Mouse (Mus musculus): ENCODE results near the gene Atp6v0a1.

The Atp6v0a1 gene

DNA sequence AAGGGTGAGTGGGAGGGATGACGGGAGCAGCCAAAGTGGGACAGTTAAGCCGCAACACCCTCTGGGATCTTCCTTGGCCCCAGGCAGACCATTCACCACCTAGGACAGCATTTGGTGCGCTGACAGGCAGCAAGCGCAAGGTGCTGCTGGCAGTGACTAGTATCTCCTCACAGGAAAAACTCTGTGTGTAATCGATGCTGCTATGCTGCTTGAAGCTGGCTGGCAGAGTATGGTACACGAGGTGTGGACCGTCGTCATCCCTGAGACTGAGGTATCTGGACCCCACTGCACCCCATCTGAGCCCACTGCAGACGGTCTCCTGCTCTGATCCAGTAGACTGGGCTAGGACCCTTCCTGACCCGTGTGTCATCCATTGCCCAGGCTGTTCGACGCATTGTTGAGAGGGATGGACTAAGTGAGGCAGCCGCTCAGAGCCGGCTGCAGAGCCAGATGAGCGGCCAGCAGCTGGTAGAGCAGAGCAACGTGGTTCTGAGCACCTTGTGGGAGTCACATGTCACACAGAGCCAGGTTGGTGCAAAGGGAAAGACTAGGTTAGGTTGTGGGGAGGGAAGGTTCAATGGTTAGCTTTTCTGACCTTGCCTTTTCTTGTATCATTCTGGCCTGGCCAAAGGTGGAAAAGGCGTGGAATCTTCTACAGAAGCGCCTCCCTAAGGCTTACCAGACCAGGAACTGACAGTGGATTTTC lies 76.5 kb downstream of the Atp6v0a1 start:
- no peak for DNase-seq (ENCODE audit: low read depth)

- no peak for DNase-seq (ENCODE audit: low read depth)
Observed at GRCm38 (mm10) chr11:101086323-101086674, 77.0 kb downstream of the Atp6v0a1 start.

DNA sequence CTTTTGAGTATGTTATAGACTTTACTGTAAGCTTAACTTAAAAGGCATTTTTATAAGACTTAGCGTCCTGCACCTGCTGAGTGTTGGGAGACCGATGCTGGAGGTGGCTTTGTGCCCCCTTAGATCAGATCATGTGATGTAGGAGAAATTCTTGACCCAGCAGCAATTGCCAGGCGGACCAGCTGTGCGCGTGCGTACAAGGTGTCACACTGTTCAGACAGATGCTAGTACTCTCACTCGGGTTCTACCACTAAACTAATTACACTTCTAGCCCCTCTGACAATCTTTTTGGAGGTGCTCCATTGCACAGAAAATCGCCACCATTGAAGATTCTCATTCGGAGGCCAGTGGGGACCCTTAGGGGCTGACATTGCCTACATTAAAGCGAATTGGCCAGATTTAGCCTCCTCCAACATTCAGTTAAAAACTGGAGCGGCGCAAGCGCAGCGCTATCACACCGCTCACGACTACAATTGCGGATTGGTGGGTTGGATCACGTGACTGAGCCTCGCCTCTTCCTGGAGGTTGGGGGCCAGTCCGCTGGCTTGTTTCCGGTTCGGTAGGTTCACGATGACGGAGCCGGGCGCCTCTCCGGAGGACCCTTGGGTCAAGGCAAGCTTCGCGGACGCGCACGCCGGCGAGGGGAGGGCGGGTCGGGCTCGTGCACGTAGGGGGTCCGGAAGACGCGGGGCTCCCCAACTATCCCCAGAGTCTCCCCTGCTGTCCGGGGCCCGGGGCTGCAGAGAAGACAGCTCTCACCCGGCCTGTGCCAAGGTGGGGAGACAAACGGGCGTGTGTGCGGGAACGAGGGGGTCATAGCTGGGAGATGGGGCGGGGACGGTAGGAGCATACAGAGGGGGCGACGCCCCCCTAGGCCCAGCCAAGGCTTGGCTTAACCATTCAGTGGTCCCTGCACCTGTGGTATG lies 77.8 kb downstream of the Atp6v0a1 start, which contains the start of gene Mlx:
Gene Mlx (plus strand): TSS at position 522 of the 926 bp plus-strand sequence.
- DNase-seq (ENCODE audit: low read depth): peak; percentile 95

GRCm38 (mm10) chr11:101087682-101088055 lies 78.4 kb downstream of the Atp6v0a1 start:
- peak; percentile 6 for DNase-seq (ENCODE audit: low read depth)

DNA sequence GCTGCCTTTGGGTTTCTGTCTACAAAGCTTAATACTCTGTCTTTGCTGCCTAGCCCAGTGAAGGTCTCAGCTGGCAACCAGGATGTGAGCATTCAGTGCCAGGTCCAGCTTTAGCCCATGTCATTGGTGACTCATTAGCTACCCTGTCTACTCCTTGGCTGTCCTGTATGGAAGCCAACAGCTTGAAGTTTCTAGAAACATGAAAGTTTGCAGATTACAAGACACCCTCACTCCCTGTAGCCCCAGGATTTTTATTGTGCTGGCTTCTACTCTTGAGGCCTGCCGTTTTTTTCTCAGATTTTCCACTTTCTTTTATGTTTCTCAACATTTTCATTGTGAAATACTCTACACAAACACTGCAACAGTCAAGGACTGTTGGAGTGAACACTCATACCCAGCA lies 80.7 kb downstream of the Atp6v0a1 start:
- DNase-seq (ENCODE audit: low read depth): peak; percentile 19

- no peak for DNase-seq (ENCODE audit: low read depth)
Observed at GRCm38 (mm10) chr11:101094930-101095313, 85.7 kb downstream of the Atp6v0a1 start.

DNA sequence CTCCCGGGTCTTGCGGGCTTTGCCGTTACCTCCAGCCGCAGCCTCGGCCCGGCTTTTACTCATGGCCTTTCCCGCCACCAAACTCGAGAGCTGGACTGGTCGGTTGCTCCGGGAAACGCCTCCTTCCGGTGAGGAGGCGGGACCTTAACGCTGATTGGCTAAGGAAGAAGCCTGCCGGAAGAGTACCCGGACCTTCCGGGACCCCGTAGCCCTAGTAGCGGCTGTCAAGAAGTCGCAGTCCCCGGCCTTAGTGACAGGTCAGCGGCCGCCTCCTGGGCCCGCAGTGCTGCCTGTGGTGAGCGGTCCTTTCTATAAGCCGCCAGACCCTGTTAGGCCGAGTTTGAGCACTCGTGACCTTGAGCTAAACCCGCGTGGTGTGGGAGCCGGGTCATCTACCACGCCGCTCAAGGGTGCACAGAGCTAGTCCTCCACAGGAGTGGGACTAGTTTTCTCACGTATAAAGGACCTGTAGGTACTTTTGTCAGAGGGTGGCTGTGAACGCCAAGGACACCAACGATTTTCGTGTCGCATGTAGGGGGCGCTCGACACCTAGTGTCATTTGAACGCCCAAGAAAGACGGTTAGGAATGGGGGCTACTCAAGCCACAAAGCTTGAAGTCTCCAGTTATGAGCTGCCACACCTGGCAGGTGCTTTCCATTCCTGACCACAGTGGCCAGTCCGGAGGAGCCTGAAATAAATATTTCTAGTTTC lies 86.2 kb downstream of the Atp6v0a1 start, which contains the start of gene Psmc3ip:
Gene Psmc3ip (minus strand): TSS at position 123 of the 711 bp plus-strand sequence.
- DNase-seq (ENCODE audit: low read depth): peak; percentile 97

GRCm38 (mm10) chr11:101098231-101098630 lies 89.0 kb downstream of the Atp6v0a1 start:
- no peak for DNase-seq (ENCODE audit: low read depth)

DNA sequence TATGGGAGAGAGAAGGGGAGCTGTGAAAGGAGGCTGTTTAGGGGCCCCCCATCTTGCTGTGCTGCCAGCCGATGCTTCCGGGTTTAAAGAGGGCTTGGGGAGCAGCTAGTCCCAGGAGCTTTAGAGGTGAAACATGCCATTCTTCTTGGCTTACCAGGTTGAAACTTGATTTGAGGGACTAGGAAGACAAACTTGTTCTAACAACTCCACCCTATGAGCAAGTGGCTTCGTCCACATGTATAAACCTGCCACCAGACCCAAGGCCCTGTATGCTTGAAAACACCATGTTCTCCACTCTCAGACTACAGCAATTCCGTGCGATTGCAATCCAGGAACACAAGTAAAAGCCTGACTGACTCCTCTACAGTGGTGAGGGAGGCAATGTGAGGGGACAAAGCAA lies 93.8 kb downstream of the Atp6v0a1 start:
- no peak for DNase-seq (ENCODE audit: low read depth)

GRCm38 (mm10) chr11:101109351-101109750 lies 100.1 kb downstream of the Atp6v0a1 start:
- DNase-seq (ENCODE audit: low read depth): no peak

DNA sequence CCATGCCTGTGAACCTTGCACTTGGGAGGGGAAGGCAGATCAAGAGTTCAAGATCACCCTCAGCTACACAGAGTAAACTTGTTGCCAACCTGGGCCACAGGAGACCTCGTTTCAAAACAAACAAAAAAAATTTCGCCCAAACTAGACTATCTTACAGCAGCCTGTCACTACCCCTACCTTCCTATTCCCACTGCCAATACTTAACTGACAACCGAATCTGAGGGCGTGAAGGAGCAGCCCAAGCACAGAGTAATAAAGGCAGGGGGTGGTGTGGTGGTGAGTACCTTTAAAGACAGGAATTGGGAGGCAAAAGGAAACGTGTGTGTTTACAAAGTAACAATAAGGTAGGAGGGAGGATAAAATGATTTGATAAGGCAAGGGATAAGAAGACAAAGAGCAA lies 101.5 kb downstream of the Atp6v0a1 start:
- no peak for DNase-seq (ENCODE audit: low read depth)

DNA sequence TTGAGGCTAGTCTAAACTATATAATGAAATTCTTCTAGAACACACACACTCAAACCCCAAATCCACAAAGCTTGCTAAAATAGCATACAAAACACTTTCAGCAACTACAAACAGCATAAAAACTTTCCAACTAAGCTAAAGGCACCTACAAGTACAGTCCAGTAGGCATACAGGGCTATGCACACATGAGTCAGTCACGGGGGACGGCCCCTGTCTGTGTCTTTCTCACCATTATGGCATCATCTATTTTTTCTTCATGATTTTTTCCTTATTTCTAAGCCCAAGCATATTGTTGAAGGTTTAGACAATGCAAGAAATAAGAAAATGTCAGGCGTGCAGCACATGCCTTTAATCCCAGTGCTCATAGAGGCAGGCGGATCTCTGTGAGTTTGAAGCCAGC lies 101.9 kb downstream of the Atp6v0a1 start:
- no peak for DNase-seq (ENCODE audit: low read depth)

- no peak for DNase-seq (ENCODE audit: low read depth)
Observed at GRCm38 (mm10) chr11:101112186-101112585, 102.9 kb downstream of the Atp6v0a1 start.
